13 mouse cellular contexts compared by ENCODE assay signal in the genomic region with DNA sequence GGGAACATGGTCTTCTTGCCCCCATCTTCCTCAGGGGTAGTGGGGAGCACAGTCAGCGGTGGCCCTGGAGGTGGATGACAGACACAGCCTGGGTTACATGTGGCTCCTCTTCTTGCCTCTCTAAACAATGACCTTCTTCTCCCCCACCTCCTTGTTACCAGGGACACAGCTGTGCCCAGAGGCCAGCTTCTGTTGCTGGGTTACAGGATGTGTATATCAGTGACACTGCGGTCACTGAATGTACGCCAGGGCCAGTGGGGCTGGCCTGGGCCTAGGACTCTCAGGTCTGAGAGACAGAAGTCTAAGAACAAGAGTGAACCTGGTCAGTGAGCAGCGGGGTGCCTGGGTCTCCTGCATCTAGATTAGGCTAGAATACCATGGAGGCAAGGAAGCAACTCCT. TPM values are rescaled to one million over a fixed set of nuclear protein-coding genes. Genes with fewer than 3 reads are reported as not detected.
DNase-seq lines count a peak whose midpoint lies in the region; ATAC-seq and TF ChIP-seq lines count a peak whose summit lies in the region.
"Had no signal": no experiment of that assay in that cellular context is flagged by ENCODE, and none has a peak within 500 bp of the region (broad histone marks: within the 10 kb centered on the region; RNA-seq: fewer than 3 reads in every experiment).

No protein-coding gene starts in this region.

- peak overlapping the region; percentile 56; the same call in 1 of the 2 replicates for H3K27ac ChIP-seq in neural tube, embryonic 11.5 days (ENCODE audit: low read depth, low read length)
- H3K27ac ChIP-seq in hindbrain, postnatal 0 days, result 0 out of 2 replicates have a peak overlapping the region, but pooled peaks have one; percentile 41
- H3K27ac ChIP-seq: embryonic facial prominence, embryonic 12.5 days had no signal

- no peaks in the 10 kb centered on the region for H3K27me3 ChIP-seq in neural tube, embryonic 11.5 days (ENCODE audit: control insufficient read depth, insufficient read depth, low read length)
- no peaks in the 10 kb centered on the region for H3K27me3 ChIP-seq in hindbrain, postnatal 0 days (ENCODE audit: insufficient read depth, low read length)
- H3K27me3 ChIP-seq: embryonic facial prominence, embryonic 12.5 days; megakaryocyte, embryonic 14.5 days had no signal

- no peak overlapping the region for H3K4me2 ChIP-seq in neural tube, embryonic 11.5 days (ENCODE audit: low read depth)
- no peak overlapping the region for H3K4me2 ChIP-seq in hindbrain, postnatal 0 days (ENCODE audit: low read depth, low read length)
- H3K4me2 ChIP-seq: embryonic facial prominence, embryonic 12.5 days had no signal

- H3K9me3 ChIP-seq in neural tube, embryonic 11.5 days (ENCODE audit: control insufficient read depth, low read length), result no peaks in the 10 kb centered on the region
- H3K9me3 ChIP-seq in hindbrain, postnatal 0 days (ENCODE audit: low read length), result no peaks in the 10 kb centered on the region
- H3K9me3 ChIP-seq: embryonic facial prominence, embryonic 12.5 days; megakaryocyte, embryonic 14.5 days had no signal

- intact Hi-C loops in gastrocnemius, postnatal 14 days (cut with DNase I; ENCODE audit: low total_unique reads), result no loop called here

- peak overlapping the region; percentile 26; the same call in 1 of the 2 replicates for H3K9ac ChIP-seq in neural tube, embryonic 11.5 days (ENCODE audit: low read length)
- no peak overlapping the region for H3K9ac ChIP-seq in hindbrain, postnatal 0 days (replicated peaks; ENCODE audit: low read length)
- H3K9ac ChIP-seq: embryonic facial prominence, embryonic 12.5 days had no signal

- TF ChIP-seq CTCF in hindbrain, postnatal 0 days (IDR thresholded peaks at IDR 0.05; ENCODE audit: low read depth), result no peak

- peaks cover 28% of the 10 kb centered on the region for H3K4me1 ChIP-seq in neural tube, embryonic 11.5 days (ENCODE audit: control insufficient read depth, insufficient read depth, low read length)
- H3K4me1 ChIP-seq in hindbrain, postnatal 0 days (ENCODE audit: insufficient read depth, low read length), result peaks cover 13% of the 10 kb centered on the region

- H3K36me3 ChIP-seq in neural tube, embryonic 11.5 days (ENCODE audit: control insufficient read depth, insufficient read depth, low read length), result peaks cover 32% of the 10 kb centered on the region
- H3K36me3 ChIP-seq in hindbrain, postnatal 0 days (ENCODE audit: insufficient read depth, low read length), result peaks cover 33% of the 10 kb centered on the region

- WGBS in neural tube, embryonic 11.5 days, result 64% methylated on average over 4 of the region's 4 CpGs
- WGBS in hindbrain, postnatal 0 days, result 39% methylated on average over 4 of the region's 4 CpGs

- peak; percentile 16 for DNase-seq in gastrocnemius, postnatal 14 days
- DNase-seq in gastrocnemius, postnatal 4 days (ENCODE audit: low spot score in 2 of 2), result no peak
- peak; percentile 58 for DNase-seq in neural tube, embryonic 11.5 days (ENCODE audit: low spot score)
- no peak for DNase-seq in neural tube, embryonic 10.5 days (ENCODE audit: extremely low spot score, low spot score)
- peak; percentile 25 for DNase-seq in hindbrain, postnatal 0 days (ENCODE audit: low spot score)
- DNase-seq in frontal cortex, postnatal 36 days (ENCODE audit: low spot score in 2 of 2), result no peak
- no peak for DNase-seq in ovary, postnatal 10 days (ENCODE audit: low spot score)
- DNase-seq in kidney, adult 11 months, result no peak
- DNase-seq: adrenal gland, adult 2 months; kidney, adult 18-20 months; spleen, adult 18-20 months had no signal

- ATAC-seq in neural tube, embryonic 11.5 days (ENCODE audit: insufficient read depth, low FRiP score, low TSS enrichment), result no peak
- no peak for ATAC-seq in hindbrain, postnatal 0 days

- no peak overlapping the region for H3K4me3 ChIP-seq in neural tube, embryonic 11.5 days (ENCODE audit: low read depth, low read length)
- H3K4me3 ChIP-seq in hindbrain, postnatal 0 days (ENCODE audit: low read length), result no peak overlapping the region
- H3K4me3 ChIP-seq: embryonic facial prominence, embryonic 12.5 days had no signal

RNA-seq across cellular contexts. Expression of a gene that starts 6.0 kb away (rescaled TPM):
- 10 to 100 TPM; 27.6 to 35.2 TPM for total RNA-seq in gastrocnemius, postnatal 14 days (2021)
- total RNA-seq in gastrocnemius, postnatal 4 days (2021), result 10 to 100 TPM; 50.9 to 52.0 TPM
- 2.6 and 3.0 TPM in 2 replicates for polyA plus RNA-seq in neural tube, embryonic 11.5 days (2014; fragmentation: Nextera tagmentation; extraction: Ambion mirVana)
- total RNA-seq in hindbrain, postnatal 0 days (2014; rRNA removed), result 11.2 and 14.6 TPM in 2 replicates
- polyA plus RNA-seq in hindbrain, postnatal 0 days (2015; fragmentation: Nextera tagmentation; extraction: Ambion mirVana), result 8.3 and 9.0 TPM in 2 replicates

RNA-seq across cellular contexts. Expression of a gene that starts 20.1 kb away (rescaled TPM):
- 100 to 1,000 TPM; 139 to 152 TPM for total RNA-seq in gastrocnemius, postnatal 14 days (2021)
- total RNA-seq in gastrocnemius, postnatal 4 days (2021), result 100 to 1,000 TPM; 307 to 340 TPM
- 434 and 452 TPM in 2 replicates for polyA plus RNA-seq in neural tube, embryonic 11.5 days (2014; fragmentation: Nextera tagmentation; extraction: Ambion mirVana)
- 334 and 369 TPM in 2 replicates for total RNA-seq in hindbrain, postnatal 0 days (2014; rRNA removed)
- 275 and 287 TPM in 2 replicates for polyA plus RNA-seq in hindbrain, postnatal 0 days (2015; fragmentation: Nextera tagmentation; extraction: Ambion mirVana)

RNA-seq across cellular contexts. Expression of a gene that starts 27.6 kb away (rescaled TPM):
- 10 to 100 TPM; 33.5 to 42.7 TPM for total RNA-seq in gastrocnemius, postnatal 14 days (2021)
- total RNA-seq in gastrocnemius, postnatal 4 days (2021), result 10 to 100 TPM; 31.8 to 35.2 TPM
- 35.2 and 39.0 TPM in 2 replicates for polyA plus RNA-seq in neural tube, embryonic 11.5 days (2014; fragmentation: Nextera tagmentation; extraction: Ambion mirVana)
- total RNA-seq in hindbrain, postnatal 0 days (2014; rRNA removed), result 7.6 and 10.9 TPM in 2 replicates
- polyA plus RNA-seq in hindbrain, postnatal 0 days (2015; fragmentation: Nextera tagmentation; extraction: Ambion mirVana), result 9.0 and 9.3 TPM in 2 replicates

RNA-seq across cellular contexts. Expression of a gene that starts 34.4 kb away (rescaled TPM):
- under 1 TPM; 0.23 to 0.49 TPM for total RNA-seq in gastrocnemius, postnatal 14 days (2021)
- under 1 TPM; 0.66 to 0.78 TPM for total RNA-seq in gastrocnemius, postnatal 4 days (2021)
- 0.24 and 0.30 TPM in 2 replicates for polyA plus RNA-seq in neural tube, embryonic 11.5 days (2014; fragmentation: Nextera tagmentation; extraction: Ambion mirVana)
- 3.3 and 4.9 TPM in 2 replicates for total RNA-seq in hindbrain, postnatal 0 days (2014; rRNA removed)
- 1.7 and 1.9 TPM in 2 replicates for polyA plus RNA-seq in hindbrain, postnatal 0 days (2015; fragmentation: Nextera tagmentation; extraction: Ambion mirVana)

RNA-seq across cellular contexts. Expression of a gene that starts 36.3 kb away (rescaled TPM):
- 10 to 100 TPM; 12.0 TPM for total RNA-seq in gastrocnemius, postnatal 14 days (2021)
- total RNA-seq in gastrocnemius, postnatal 4 days (2021), result 10 to 100 TPM; 15.5 to 20.5 TPM
- polyA plus RNA-seq in neural tube, embryonic 11.5 days (2014; fragmentation: Nextera tagmentation; extraction: Ambion mirVana), result 15.1 and 15.5 TPM in 2 replicates
- total RNA-seq in hindbrain, postnatal 0 days (2014; rRNA removed), result 29.9 and 32.8 TPM in 2 replicates
- polyA plus RNA-seq in hindbrain, postnatal 0 days (2015; fragmentation: Nextera tagmentation; extraction: Ambion mirVana), result 17.8 and 19.4 TPM in 2 replicates

Comparison
In these comparisons a context has a peak if more than half of its experiments do, and no peak if none do; other contexts are left out.
1. DNase-seq: peak in gastrocnemius, postnatal 14 days (single experiment), neural tube, embryonic 11.5 days (single experiment) and hindbrain, postnatal 0 days (single experiment); none in gastrocnemius, postnatal 4 days (0 of 2), neural tube, embryonic 10.5 days (single experiment), frontal cortex, postnatal 36 days (0 of 2), ovary, postnatal 10 days (single experiment) and kidney, adult 11 months (single experiment).